Mouse (Mus musculus): ENCODE data around the gene B230217C12Rik. TPM values are rescaled to one million over a fixed set of nuclear protein-coding genes. Genes with fewer than 3 reads are reported as not detected.

The B230217C12Rik gene
- polyA plus RNA-seq, 1 experiment from 2014 or later, result 4.3 TPM

DNA sequence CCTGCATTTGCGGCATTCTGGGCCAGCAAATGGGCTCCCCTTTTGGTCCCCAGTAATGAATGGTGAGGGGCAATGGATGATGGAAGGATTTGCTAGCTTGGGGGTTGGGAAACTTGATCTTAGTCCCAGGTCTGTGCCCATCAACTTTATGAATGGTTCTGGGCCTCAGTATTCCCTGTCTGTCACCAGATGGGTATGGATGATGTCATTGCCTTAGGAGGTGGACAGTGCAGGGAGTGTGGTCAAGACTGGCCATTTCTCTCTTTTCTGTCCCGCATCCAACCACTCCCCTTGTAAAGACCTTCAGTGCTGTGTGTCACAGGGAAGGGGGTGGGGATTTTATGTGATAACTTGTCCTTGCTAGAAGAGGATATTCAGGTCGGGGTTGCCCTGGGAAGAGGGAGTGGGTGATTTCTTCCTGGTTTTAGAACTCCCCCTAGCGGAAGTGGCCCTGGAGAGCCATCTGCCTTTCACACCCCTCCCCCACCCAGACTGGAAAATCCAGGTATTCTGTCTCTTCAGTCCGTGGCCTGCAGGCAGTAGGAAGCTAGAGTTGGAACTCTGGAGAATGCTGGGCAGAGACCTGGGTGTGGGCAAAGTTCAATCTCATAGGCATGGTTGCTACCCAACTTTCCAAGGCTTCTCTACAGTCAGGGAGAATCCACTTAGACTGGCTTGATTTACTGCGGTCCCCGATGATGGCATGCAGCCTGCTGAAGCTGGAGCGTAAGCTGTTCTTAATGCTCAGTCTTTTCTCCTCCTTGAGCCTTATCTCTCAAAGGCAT is 39.0 kb upstream of the B230217C12Rik start:
- Histone ChIP-seq H3K36me3 (ENCODE audit: insufficient read depth, low read length) (no peaks in the 10 kb centered on the region), H3K4me1 (ENCODE audit: insufficient read depth, low read length) (peaks cover 61% of the 10 kb centered on the region), H3K27me3 (ENCODE audit: insufficient read depth, low read length) (no peaks in the 10 kb centered on the region), H3K9ac (replicated peaks; ENCODE audit: low read length) (peak overlapping the region; percentile 97), H3K9me3 (ENCODE audit: low read length) (no peaks in the 10 kb centered on the region), H3K27ac (ENCODE audit: low read length) (peak overlapping the region; percentile 97), H3K4me3 (ENCODE audit: low read length) (peak overlapping the region; percentile 97), H3K4me2 (replicated peaks; ENCODE audit: low read depth, low read length) (peak overlapping the region; percentile 67)
- WGBS, result 20% methylated on average over 8 of the region's 8 CpGs
- no peak for ATAC-seq (ENCODE audit: low FRiP score, low TSS enrichment)

DNA sequence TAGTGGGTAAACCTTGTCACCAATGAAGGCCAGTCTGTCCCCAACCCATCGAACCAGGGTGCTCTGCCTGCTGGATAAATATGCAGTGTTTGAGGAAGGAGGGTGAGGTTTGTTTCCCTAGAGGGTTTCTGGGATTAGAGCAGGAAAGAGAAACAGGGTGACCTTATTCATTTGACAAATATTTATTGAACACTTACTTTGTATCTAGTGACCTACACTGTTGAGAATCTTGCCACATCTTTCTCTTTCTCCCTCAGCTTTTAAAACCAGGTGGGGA is 38.4 kb upstream of the B230217C12Rik start:
- Histone ChIP-seq H3K27me3 (ENCODE audit: insufficient read depth, low read length) (no peaks in the 10 kb centered on the region), H3K9ac (replicated peaks; ENCODE audit: low read length) (peak overlapping the region; percentile 9; the same call in 1 of the 2 replicates), H3K36me3 (ENCODE audit: insufficient read depth, low read length) (0 out of 2 replicates have a peak, but pooled peaks cover 4% of the 10 kb centered on the region), H3K9me3 (ENCODE audit: low read length) (no peaks in the 10 kb centered on the region), H3K4me2 (replicated peaks; ENCODE audit: low read depth, low read length) (peak overlapping the region; percentile 67), H3K4me3 (ENCODE audit: low read length) (peak overlapping the region; percentile 97), H3K27ac (ENCODE audit: low read length) (peak overlapping the region; percentile 97), H3K4me1 (ENCODE audit: insufficient read depth, low read length) (peaks cover 66% of the 10 kb centered on the region)
- 32% methylated on average over 1 of the region's 1 CpGs for WGBS
- no peak for ATAC-seq (ENCODE audit: low FRiP score, low TSS enrichment)

DNA sequence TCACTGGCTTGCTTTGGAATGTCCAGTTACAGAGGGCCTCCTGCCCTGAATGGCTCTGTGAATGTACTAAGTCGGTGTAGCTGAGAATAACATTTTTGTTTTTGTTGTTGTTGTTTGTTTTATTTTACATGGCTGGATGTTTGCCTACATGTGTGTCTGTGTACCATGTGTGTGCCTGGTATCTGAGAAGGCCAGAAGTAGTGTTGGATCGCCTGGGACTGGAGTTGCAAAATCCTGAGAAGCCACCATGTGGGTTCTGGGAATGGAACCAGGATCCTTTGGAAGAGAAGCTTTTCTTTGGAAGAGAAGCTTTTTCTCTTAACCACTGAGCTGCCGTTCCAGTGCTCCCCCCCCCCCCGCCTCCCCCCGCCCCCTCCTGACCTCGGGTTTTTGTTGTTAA is 38.1 kb upstream of the B230217C12Rik start:
- H3K4me2 ChIP-seq (replicated peaks; ENCODE audit: low read depth, low read length), result peak overlapping the region; percentile 16; the same call in 1 of the 2 replicates
- H3K27ac ChIP-seq (ENCODE audit: low read length), result peak overlapping the region; percentile 97
- H3K36me3 ChIP-seq (ENCODE audit: insufficient read depth, low read length), result 0 out of 2 replicates have a peak, but pooled peaks cover 8% of the 10 kb centered on the region
- no peak for ATAC-seq (ENCODE audit: low FRiP score, low TSS enrichment)
- H3K9ac ChIP-seq (replicated peaks; ENCODE audit: low read length), result peak overlapping the region; percentile 9; the same call in 1 of the 2 replicates
- 39% methylated on average over 6 of the region's 6 CpGs for WGBS
- H3K9me3 ChIP-seq (ENCODE audit: low read length), result no peaks in the 10 kb centered on the region
- no peaks in the 10 kb centered on the region for H3K27me3 ChIP-seq (ENCODE audit: insufficient read depth, low read length)
- H3K4me3 ChIP-seq (ENCODE audit: low read length), result peak overlapping the region; percentile 97
- H3K4me1 ChIP-seq (ENCODE audit: insufficient read depth, low read length), result peaks cover 70% of the 10 kb centered on the region

DNA sequence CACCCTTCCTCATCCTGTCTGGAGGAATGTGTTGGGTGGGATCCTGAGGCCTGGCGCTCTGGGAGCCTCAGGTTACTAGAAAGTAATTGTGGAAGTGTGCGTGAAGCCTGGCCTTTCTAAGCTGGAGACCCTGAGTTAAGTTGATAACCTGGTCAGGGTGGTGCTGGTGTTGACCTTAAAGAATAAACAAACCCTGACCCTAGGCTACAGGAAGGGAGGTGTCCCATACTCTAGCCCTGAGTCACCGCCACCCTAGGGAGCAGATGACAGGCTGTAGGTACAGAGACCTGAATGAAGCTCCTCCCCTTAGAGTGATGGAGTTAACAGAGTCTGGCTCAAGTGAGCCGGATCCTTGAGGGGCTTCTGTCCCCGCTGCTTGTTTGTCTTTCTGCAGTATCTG is 36.7 kb upstream of the B230217C12Rik start:
- Histone ChIP-seq H3K27me3 (ENCODE audit: insufficient read depth, low read length) (no peaks in the 10 kb centered on the region), H3K4me1 (ENCODE audit: insufficient read depth, low read length) (peaks cover 78% of the 10 kb centered on the region), H3K4me3 (ENCODE audit: low read length) (no peak overlapping the region), H3K9me3 (ENCODE audit: low read length) (no peaks in the 10 kb centered on the region), H3K4me2 (replicated peaks; ENCODE audit: low read depth, low read length) (no peak overlapping the region; the same call in 1 of the 2 replicates), H3K9ac (replicated peaks; ENCODE audit: low read length) (0 out of 2 replicates have a peak overlapping the region, but pooled peaks have one; percentile 26), H3K27ac (ENCODE audit: low read length) (peak overlapping the region; percentile 69; the same call in 1 of the 2 replicates), H3K36me3 (ENCODE audit: insufficient read depth, low read length) (0 out of 2 replicates have a peak, but pooled peaks cover 12% of the 10 kb centered on the region)
- ATAC-seq (ENCODE audit: low FRiP score, low TSS enrichment), result no peak
- 63% methylated on average over 5 of the region's 5 CpGs for WGBS

DNA sequence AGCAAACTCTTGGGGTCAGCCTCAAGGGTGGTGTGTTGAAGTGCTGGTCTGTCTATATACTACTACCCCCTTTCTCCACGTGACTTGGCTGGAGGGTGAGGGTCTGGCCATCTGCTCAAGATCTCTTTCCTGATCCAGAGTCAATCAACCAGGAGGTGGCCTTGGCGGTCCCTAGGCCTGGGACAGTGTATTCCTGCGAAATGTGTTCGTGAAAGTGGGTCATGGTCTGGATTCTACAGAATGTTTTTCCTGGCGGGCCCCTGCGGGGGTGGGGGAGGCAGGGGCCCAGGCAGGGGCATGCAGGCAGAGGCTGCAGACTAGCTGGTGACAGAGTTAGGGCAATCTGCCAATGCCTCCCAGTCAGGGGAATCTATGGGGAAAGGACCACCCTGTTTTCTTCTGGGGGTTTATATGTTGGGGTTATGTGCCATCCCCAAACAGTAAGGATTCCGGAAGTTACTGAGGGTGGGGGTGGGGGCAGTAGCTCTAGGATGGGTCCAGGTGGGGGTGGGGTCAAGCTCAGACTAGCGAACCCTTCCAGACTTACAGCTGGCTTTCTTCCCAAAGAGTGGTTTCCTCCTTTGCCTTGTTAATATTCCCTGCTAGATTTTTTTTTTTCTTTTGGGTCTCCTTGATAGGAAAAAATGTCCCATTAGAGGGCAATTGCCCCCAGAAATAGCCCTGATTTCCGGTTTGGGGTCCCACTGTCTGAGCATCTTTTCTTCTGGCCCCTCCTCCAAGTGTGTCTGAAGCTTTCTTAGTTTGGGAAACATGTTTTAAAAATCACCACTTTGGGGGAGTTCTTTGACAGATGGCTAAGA is 35.5 kb upstream of the B230217C12Rik start:
- WGBS, result 10% methylated on average over 9 of the region's 9 CpGs
- Histone ChIP-seq H3K4me3 (ENCODE audit: low read length) (peak overlapping the region; percentile 18), H3K27ac (ENCODE audit: low read length) (peak overlapping the region; percentile 69), H3K4me1 (ENCODE audit: insufficient read depth, low read length) (peaks cover 90% of the 10 kb centered on the region), H3K9ac (replicated peaks; ENCODE audit: low read length) (peak overlapping the region; percentile 50; the same call in 1 of the 2 replicates), H3K27me3 (ENCODE audit: insufficient read depth, low read length) (no peaks in the 10 kb centered on the region), H3K36me3 (ENCODE audit: insufficient read depth, low read length) (0 out of 2 replicates have a peak, but pooled peaks cover 18% of the 10 kb centered on the region), H3K9me3 (ENCODE audit: low read length) (no peaks in the 10 kb centered on the region), H3K4me2 (replicated peaks; ENCODE audit: low read depth, low read length) (peak overlapping the region; percentile 38)
- ATAC-seq (ENCODE audit: low FRiP score, low TSS enrichment), result 0 out of 2 replicates have a peak, but pooled peaks have one; percentile 3

DNA sequence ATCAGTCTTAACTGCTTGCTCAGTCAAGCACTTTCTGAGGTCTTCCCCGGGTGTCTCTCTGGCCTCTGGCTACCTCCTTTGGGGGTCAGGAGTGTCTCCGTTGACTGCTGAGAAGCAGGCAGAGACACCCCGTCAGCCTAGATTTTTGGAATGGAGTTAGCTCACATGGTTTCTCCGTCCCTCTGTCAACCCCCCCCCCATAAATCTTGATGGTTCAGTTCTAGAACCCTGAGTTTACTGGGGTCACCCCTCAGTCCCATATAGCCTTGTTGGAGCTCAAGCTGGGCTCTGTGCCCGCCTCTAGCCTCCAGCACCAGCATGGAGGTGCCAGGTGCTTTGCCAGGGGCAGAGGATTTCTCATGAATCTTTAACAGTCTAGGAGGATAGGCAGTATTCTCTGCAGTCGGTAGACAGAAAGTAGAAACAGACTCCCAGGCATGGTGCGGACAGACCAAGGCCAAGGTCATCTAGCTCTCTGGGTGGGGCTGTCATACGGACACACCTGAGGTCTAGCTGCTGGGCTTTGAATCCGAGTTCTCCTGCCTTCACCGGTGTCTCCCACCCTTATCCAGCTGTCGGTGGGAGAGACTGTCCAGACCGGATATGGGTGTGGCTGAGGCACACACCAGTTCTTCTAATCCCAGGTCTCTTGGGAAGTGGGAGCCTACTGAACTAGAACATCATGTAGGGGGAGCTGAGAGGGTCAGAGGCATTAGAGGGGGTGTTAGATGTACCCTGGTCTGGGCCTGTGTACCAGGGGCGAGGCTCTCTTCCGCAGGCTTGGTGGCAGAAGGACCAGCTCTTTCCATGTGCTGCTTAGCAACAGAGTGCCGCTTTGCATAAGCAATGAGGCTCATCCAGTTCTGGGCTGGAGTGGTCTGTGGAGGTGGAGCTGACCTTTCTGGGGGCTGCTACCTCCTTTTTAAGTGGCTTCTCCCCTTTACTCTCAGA is 34.6 kb upstream of the B230217C12Rik start:
- H3K4me1 ChIP-seq (ENCODE audit: insufficient read depth, low read length), result peaks cover 99% of the 10 kb centered on the region
- ATAC-seq (ENCODE audit: low FRiP score, low TSS enrichment), result 0 out of 2 replicates have a peak, but pooled peaks have one; percentile 9
- H3K27ac ChIP-seq (ENCODE audit: low read length), result peak overlapping the region; percentile 69
- WGBS, result 32% methylated on average over 15 of the region's 15 CpGs
- H3K4me3 ChIP-seq (ENCODE audit: low read length), result peak overlapping the region; percentile 15
- no peaks in the 10 kb centered on the region for H3K27me3 ChIP-seq (ENCODE audit: insufficient read depth, low read length)
- H3K9ac ChIP-seq (replicated peaks; ENCODE audit: low read length), result peak overlapping the region; percentile 50
- H3K9me3 ChIP-seq (ENCODE audit: low read length), result no peaks in the 10 kb centered on the region
- 0 out of 2 replicates have a peak, but pooled peaks cover 18% of the 10 kb centered on the region for H3K36me3 ChIP-seq (ENCODE audit: insufficient read depth, low read length)
- H3K4me2 ChIP-seq (replicated peaks; ENCODE audit: low read depth, low read length), result peak overlapping the region; percentile 38

DNA sequence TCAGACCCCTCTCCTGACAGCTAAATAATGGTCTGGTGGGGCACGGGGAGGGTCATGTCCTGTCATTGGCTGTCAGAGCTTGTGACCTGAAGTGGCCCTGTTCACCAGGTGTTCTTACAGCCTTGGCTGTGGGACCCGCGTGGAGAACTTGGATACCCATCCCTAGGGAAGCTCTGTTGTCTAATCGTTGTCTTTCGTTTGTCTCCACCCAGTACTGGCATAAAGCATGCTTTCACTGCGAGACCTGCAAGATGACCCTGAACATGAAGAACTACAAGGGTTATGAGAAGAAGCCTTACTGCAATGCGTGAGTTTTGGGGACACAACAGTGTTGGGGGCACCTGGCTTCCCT is 34.0 kb upstream of the B230217C12Rik start:
- Histone ChIP-seq H3K4me2 (replicated peaks; ENCODE audit: low read depth, low read length) (peak overlapping the region; percentile 38; the same call in 1 of the 2 replicates), H3K9me3 (ENCODE audit: low read length) (no peaks in the 10 kb centered on the region), H3K4me1 (ENCODE audit: insufficient read depth, low read length) (peaks cover 99% of the 10 kb centered on the region), H3K36me3 (ENCODE audit: insufficient read depth, low read length) (0 out of 2 replicates have a peak, but pooled peaks cover 18% of the 10 kb centered on the region), H3K9ac (replicated peaks; ENCODE audit: low read length) (no peak overlapping the region), H3K27ac (ENCODE audit: low read length) (peak overlapping the region; percentile 69; the same call in 1 of the 2 replicates), H3K27me3 (ENCODE audit: insufficient read depth, low read length) (no peaks in the 10 kb centered on the region), H3K4me3 (ENCODE audit: low read length) (no peak overlapping the region)
- no peak for ATAC-seq (ENCODE audit: low FRiP score, low TSS enrichment)
- WGBS, result 56% methylated on average over 7 of the region's 7 CpGs

DNA sequence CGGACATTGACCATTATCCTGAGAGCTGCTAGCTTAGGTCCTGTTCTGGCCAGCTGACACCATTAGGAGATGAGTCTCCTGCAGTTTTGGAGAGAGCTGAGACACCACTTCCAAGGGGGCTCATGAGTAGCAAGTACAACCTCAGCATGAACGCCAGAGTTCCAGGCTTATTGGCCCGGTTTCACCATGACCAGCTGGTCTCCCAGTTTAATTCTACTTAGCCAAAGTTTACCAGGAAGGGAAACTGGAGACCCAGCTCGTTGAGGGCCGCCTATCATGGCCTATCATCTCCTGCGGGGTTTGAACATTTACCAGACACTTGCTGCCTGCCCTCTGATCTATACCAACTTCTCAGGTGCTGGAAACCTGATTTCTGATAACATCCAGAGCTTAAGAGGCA is 33.0 kb upstream of the B230217C12Rik start:
- Histone ChIP-seq H3K4me1 (ENCODE audit: insufficient read depth, low read length) (peaks cover 99% of the 10 kb centered on the region), H3K27ac (ENCODE audit: low read length) (peak overlapping the region; percentile 82), H3K4me3 (ENCODE audit: low read length) (no peak overlapping the region), H3K4me2 (replicated peaks; ENCODE audit: low read depth, low read length) (peak overlapping the region; percentile 8; the same call in 1 of the 2 replicates), H3K9ac (replicated peaks; ENCODE audit: low read length) (no peak overlapping the region), H3K9me3 (ENCODE audit: low read length) (no peaks in the 10 kb centered on the region), H3K36me3 (ENCODE audit: insufficient read depth, low read length) (0 out of 2 replicates have a peak, but pooled peaks cover 18% of the 10 kb centered on the region), H3K27me3 (ENCODE audit: insufficient read depth, low read length) (no peaks in the 10 kb centered on the region)
- 40% methylated on average over 6 of the region's 6 CpGs for WGBS
- ATAC-seq (ENCODE audit: low FRiP score, low TSS enrichment), result no peak

DNA sequence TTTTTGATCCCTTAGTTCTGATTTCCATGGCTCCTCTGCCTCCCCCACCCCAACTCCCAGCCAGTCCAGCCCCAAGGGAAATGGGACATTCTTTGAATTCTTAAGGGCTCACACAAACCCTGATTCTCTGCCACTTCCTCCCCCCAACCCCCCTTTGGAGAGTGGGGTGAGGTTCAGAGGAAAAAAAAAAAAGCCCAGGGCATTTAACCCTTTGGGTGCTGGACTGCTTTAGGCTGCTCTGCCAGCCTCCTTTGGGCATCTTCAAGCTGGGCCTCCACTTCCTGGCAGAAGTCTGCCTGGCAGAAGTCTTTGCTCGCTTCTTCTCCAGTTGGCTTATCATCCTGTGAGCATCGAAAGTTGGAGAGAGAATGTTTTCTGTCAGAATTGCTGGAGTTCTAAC is 32.5 kb upstream of the B230217C12Rik start:
- Histone ChIP-seq H3K4me2 (replicated peaks; ENCODE audit: low read depth, low read length) (peak overlapping the region; percentile 8), H3K4me3 (ENCODE audit: low read length) (no peak overlapping the region), H3K36me3 (ENCODE audit: insufficient read depth, low read length) (0 out of 2 replicates have a peak, but pooled peaks cover 18% of the 10 kb centered on the region), H3K27me3 (ENCODE audit: insufficient read depth, low read length) (no peaks in the 10 kb centered on the region), H3K9ac (replicated peaks; ENCODE audit: low read length) (no peak overlapping the region), H3K9me3 (ENCODE audit: low read length) (no peaks in the 10 kb centered on the region), H3K27ac (ENCODE audit: low read length) (peak overlapping the region; percentile 82), H3K4me1 (ENCODE audit: insufficient read depth, low read length) (peaks cover 100% of the 10 kb centered on the region)
- 57% methylated on average over 2 of the region's 2 CpGs for WGBS
- ATAC-seq (ENCODE audit: low FRiP score, low TSS enrichment), result no peak
